Mouse (Mus musculus): ENCODE data around the gene Rffl.
A peak's percentile ranks its signal among the peaks of the same experiment; 100 is the strongest.
"Not testable (repeated sequence)": the region's sequence is repeated elsewhere in the genome, so short reads cannot be mapped to it uniquely, and the experiment has no call there.

The Rffl gene

GRCm38 (mm10) chr11:82845415-82846078, 25.5 kb downstream of the Rffl start:
- DNase-seq (ENCODE audit: low spot score in 2 of 2) = peak; percentile 83 to 89

DNA sequence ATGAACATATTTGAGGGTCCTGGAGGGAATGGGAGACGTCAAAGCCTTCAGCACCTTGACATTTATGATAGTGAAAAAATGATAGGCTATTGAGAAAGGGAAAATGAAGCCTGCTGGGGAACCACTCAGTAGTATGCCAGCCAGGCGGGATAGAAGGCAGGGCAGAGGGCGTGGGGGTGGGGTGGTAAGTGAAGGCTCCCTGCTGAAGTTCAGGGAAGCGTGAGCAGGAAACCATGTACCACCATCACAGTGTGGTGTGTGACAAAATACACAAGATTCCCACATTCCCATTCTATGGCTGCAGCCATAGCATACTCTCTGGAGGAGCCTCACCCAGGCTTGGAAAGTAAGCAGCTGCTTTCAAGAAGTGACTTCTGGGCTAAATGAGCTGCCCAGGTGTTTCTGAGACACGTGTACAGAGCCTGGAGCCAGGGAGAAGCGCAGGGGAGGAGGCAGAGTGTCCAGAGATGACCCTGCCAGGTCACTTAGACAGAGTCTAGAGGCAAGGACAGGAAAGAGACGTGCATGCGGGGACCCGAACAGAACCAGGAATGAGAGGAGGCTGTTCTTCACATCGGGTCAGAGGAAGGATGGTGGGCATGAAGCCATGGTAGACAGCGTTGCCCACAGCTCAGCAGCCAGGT, 26.1 kb downstream of the Rffl start:
- DNase-seq (ENCODE audit: low spot score in 2 of 2) = peak; percentile 36 to 69

GRCm38 (mm10) chr11:82838511-82838910, 32.5 kb downstream of the Rffl start:
- no peak for DNase-seq (ENCODE audit: low spot score in 2 of 2)

GRCm38 (mm10) chr11:82837848-82838247, 33.2 kb downstream of the Rffl start:
- DNase-seq (ENCODE audit: low spot score in 2 of 2) = no peak

- no peak for DNase-seq (ENCODE audit: low spot score in 2 of 2)
These were observed 33.8 kb downstream of the Rffl start for GRCm38 (mm10) chr11:82837192-82837591.

GRCm38 (mm10) chr11:82835616-82836432, 35.2 kb downstream of the Rffl start:
- no peak for DNase-seq (ENCODE audit: low spot score in 2 of 2)

DNA sequence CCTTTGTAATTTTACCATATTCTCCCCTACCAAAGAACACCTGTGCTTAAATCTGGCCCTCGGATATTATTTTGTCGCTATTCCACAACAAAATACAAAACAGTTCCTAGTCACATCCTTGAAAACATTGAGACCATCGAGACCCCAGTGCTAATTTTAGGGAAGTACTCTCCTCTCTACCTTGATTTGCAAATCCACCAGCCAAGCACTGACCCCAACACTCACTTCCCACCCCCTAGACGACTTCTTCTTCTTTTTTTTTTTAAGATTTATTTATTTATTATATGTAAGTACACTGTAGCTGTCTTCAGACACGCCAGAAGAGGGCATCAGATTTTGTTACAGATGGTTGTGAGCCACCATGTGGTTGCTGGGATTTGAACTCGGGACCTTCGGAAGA, 36.7 kb downstream of the Rffl start:
- not testable (repeated sequence) for DNase-seq (ENCODE audit: low spot score in 2 of 2)

DNA sequence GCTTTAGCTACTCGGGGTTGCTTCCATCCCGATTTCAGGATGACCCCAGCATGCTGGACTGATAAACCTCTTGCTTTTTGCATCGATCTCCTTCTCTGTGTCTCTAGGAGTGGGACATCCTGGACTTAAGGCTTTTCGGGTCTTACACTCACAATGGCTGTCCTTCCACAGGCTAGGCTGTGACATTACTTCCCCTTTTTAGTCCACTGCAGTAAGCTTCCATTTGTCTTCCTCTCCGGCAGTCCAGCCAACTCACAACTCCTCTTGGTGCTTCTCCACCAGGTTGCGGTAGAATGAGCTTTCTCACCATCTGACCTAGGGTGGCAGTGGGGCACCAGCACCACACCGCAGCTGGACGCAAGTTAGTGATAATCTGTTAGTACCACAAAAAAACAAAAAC, 37.1 kb downstream of the Rffl start:
- DNase-seq (ENCODE audit: low spot score in 2 of 2) = no peak

DNA sequence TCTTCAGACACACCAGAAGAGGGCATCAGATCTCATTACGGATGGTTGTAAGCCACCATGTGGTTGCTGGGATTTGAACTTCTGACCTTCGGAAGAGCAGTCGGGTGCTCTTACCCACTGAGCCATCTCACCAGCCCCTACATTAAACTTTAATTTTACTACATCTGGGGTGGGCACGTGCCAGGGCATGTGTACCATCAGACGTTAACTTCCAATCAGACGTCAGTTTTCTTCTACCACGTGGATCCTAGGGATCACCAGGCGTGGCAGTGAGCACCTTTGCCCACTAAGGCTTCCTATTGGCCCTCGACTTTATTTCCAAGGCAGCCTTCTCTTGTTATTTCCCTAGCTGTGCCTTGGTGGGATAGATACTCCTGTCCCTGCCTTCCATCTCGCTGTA, 38.6 kb downstream of the Rffl start:
- not testable (repeated sequence) for DNase-seq (ENCODE audit: low spot score in 2 of 2)

DNA sequence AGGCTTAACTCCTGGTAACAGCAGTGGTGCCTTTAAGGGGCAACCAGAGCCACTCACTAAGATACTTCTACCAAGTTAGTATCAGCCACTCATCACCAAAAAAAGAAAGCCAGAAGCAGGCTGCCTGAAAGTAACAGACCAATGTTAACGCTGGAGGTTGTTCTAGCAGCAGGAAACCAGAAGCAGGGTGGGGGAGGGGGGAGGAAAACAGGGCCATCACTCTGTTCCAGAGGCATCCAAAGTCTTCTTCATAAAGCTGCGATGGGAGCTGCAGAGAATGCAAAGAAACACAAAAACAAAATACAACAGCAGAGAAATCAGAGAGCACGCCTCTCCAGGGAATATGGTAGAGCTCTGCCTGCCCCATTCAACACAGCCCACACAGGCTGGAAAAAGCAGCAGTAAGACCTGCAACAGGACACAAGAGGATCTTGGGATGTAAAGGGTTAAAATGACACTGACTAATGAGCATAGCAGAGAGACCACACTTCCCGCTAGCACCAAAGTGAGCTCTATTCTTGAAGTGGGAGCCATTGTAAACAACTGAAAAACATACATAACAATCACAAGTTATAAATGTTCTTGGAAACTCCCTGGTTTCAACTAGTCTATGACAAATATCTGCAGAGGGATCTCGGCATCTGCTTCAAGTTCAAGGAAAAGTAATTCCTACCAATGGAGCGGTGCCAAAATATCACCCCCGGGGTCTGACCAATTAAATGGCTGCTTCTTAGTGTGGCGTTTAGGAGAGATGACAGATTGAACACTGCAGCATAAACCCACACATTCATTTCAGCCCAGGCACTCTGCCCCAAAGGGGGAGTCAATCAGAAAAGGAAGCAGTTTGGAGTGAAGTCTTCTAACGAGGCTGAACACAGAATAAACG, 39.8 kb downstream of the Rffl start:
- no peak for DNase-seq (ENCODE audit: low spot score in 2 of 2)

GRCm38 (mm10) chr11:82826818-82827217, 44.2 kb downstream of the Rffl start:
- DNase-seq (ENCODE audit: low spot score in 2 of 2) = no peak

DNA sequence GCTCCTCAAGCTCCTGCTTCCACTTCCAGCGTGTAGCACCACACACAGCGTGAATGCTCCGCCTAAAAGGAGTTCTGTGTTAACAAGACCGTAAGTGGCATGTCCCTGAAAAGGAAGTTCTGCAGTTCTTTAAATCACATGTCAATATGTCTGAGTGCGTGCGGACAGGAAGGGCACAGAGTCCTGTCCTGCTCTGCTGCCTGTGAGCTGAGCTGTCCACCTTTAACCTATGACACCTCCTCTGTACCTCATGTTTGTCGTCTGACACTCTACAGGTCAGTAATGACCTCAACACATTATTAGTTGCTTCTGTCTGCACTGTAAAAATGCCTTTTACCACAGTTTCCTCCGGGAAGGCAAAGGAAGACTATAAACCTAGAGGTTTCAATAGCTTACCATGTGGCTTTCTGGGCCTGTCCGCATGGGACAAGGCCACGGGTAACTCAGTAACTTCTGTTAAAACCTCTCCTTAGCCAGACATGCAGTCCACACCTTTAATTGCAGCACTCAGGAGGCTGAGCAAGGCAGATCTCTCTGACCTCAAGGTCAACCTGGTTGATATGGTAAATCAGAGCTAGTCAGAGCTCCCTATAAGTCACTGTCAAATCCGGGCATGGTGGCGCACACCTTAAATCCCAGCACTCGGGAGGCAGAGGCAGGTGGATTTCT, 50.1 kb downstream of the Rffl start:
- DNase-seq (ENCODE audit: low spot score in 2 of 2) = no peak

GRCm38 (mm10) chr11:82819350-82819749, 51.7 kb downstream of the Rffl start:
- DNase-seq (ENCODE audit: low spot score in 2 of 2) = peak; percentile 84 to 92

DNA sequence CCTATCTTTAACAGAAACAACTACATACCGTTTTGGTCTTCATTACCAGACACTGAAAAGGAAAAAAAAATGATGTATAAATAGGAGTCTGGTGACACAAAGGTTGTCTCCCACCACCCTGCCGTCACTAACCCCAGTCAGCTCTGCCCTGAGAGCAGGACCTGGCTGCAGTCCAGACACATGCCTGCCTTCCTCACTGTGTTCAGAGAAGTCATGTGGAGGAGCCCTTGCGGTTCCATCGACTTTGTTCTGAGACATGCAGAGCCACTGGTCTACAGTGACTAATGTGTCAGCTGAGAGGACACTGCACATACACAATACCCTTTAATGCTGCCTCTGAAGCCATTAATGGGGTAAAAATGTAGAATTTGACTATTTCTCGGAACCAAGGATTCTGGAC, 62.5 kb downstream of the Rffl start:
- DNase-seq (ENCODE audit: low spot score in 2 of 2) = no peak

DNA sequence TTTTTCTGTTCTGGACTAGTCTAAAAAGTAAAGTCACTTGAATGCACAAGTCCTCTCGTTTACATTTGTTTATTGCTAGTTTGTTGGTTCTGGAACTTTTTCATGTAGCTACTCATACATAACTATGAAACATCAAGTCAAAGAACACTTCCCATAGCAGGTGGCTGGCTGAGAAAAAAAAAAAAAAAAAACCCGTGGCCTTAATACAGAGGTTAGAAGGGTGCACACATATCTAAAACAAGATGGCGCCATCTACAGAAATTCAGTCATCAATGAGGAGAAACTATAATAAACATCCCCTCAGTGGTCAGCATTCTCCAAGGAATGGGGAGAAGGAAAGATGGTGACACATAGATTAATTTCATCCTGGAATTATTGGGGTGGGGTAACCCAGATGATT, 63.6 kb downstream of the Rffl start:
- DNase-seq (ENCODE audit: low spot score in 2 of 2) = no peak

- DNase-seq (ENCODE audit: low spot score in 2 of 2) = no peak
These were observed 64.4 kb downstream of the Rffl start for GRCm38 (mm10) chr11:82806656-82807055.

- DNase-seq (ENCODE audit: low spot score in 2 of 2) = no peak
These were observed 87.6 kb downstream of the Rffl start for GRCm38 (mm10) chr11:82783453-82783852.

DNA sequence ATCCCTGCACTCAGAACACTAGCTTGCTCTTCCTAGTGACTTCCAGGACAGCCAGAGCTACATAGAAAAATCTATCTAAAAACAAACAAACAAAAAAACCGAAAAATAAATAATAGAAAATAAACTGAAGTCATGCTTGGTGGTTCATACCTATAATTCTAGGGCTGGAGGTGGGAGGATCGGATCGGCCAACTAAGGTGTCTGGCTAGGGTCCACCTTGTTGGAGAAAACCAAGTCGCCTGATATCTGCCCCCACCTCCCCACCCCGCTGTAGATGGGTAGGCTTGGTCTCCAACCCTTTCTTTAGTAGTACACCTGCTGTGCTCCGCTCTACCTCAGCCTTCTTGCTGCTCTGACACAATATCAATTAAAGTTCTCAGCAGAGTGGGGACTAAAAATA, 88.8 kb downstream of the Rffl start:
- no peak for DNase-seq (ENCODE audit: low spot score in 2 of 2)

GRCm38 (mm10) chr11:82780983-82781903, 89.8 kb downstream of the Rffl start, which contains the start of gene Lig3:
Gene Lig3 (plus strand): TSS chr11:82781108.
- peak; percentile 90 to 95 for DNase-seq (ENCODE audit: low spot score in 2 of 2)

DNA sequence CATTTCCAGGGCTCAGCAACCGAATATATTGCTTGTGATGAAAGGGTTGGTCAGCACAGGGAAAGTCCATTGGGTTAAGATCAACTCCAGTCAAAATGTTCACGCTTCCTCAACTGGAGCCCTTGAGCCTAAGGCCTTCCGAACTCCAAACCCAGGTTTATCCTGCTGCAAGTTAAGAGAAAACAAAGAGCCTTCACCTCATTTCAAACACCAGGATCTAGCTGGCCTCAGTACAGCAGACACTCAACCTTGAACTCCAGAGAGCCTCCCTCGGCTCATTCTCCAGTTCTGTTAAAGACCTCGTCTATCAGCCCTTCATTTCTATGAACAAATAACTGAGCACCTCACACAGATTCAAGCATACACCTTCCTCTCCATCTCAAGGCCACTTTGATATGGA, 90.9 kb downstream of the Rffl start:
- no peak for DNase-seq (ENCODE audit: low spot score in 2 of 2)

Data from spleen, postnatal 4 days (tissue).